Mouse (Mus musculus): ENCODE results near the gene B4galnt2. TPM values are rescaled to one million over a fixed set of nuclear protein-coding genes. Genes with fewer than 3 reads are reported as not detected.
"Not testable (repeated sequence)": the region's sequence is repeated elsewhere in the genome, so short reads cannot be mapped to it uniquely, and the experiment has no call there.

The B4galnt2 gene
- polyA plus RNA-seq, 1 experiment: 133 TPM

GRCm38 (mm10) chr11:95904290-95904689 is 10.4 kb downstream of the B4galnt2 start:
- no peak overlapping the region for H3K4me3 ChIP-seq (ENCODE audit: low read depth, low read length)
- peaks cover 13% of the 10 kb centered on the region for H3K36me3 ChIP-seq (ENCODE audit: control insufficient read depth, insufficient read depth, low read length)
- no peaks in the 10 kb centered on the region for H3K27me3 ChIP-seq (ENCODE audit: control insufficient read depth, insufficient read depth, low read length)
- H3K27ac ChIP-seq (ENCODE audit: insufficient read depth, low read depth, low read length): no peak overlapping the region
- H3K4me1 ChIP-seq (ENCODE audit: control insufficient read depth, insufficient read depth, insufficient read length, low read length): peaks cover 3% of the 10 kb centered on the region; the same call in 1 of the 2 replicates
- WGBS: 82% methylated on average over 2 of the region's 2 CpGs
- TF ChIP-seq POLR2A (IDR thresholded peaks at IDR 0.05; ENCODE audit: low read depth, low read length) (no peak), CTCF (IDR thresholded peaks at IDR 0.05; ENCODE audit: extremely low read depth, insufficient read length, insufficient replicate concordance, low read depth, low read length) (no peak)

GRCm38 (mm10) chr11:95896446-95897179 is 18.1 kb downstream of the B4galnt2 start:
- Histone ChIP-seq H3K27me3 (ENCODE audit: control insufficient read depth, insufficient read depth, low read length) (no peaks in the 10 kb centered on the region), H3K36me3 (ENCODE audit: control insufficient read depth, insufficient read depth, low read length) (peaks cover 47% of the 10 kb centered on the region), H3K27ac (ENCODE audit: insufficient read depth, low read depth, low read length) (no peak overlapping the region; the same call in 1 of the 2 replicates), H3K4me3 (ENCODE audit: low read depth, low read length) (peak overlapping the region; percentile 38), H3K4me1 (ENCODE audit: control insufficient read depth, insufficient read depth, insufficient read length, low read length) (peaks cover 6% of the 10 kb centered on the region)
- 70% methylated on average over 14 of the region's 14 CpGs for WGBS
- TF ChIP-seq POLR2A (IDR thresholded peaks at IDR 0.05; ENCODE audit: low read depth, low read length) (no peak), CTCF (IDR thresholded peaks at IDR 0.05; ENCODE audit: extremely low read depth, insufficient read length, insufficient replicate concordance, low read depth, low read length) (no peak)

DNA sequence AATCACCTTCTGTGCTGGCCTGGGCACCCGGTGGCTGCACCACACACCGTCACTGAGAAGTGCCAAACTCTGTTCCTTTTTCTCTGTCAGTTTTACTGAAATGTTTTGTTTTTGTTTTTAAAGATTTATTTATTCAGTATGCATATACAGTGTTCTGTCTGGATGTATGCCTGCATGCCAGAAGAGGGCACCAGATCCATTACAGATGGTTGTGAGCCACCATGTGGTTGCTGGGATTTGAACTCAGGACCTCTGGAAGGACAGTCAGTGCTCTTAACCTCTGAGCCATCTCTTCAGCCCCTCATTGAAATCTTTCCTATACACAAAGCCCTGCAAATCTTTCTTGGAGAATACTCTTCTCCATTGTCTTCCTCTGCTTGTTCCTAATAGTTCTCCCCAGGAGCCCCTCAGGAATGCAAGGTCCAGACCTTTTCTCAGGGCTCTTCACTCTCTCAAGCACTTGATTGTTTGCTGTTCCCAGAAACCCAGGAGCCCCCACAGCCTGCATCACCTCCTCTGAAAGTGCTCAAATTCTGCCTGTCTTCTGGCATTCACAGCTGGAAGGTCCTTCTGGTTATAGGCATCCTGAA is 24.1 kb downstream of the B4galnt2 start:
- Histone ChIP-seq H3K27ac (ENCODE audit: insufficient read depth, low read depth, low read length) (no peak overlapping the region), H3K4me1 (ENCODE audit: control insufficient read depth, insufficient read depth, insufficient read length, low read length) (0 out of 2 replicates have a peak, but pooled peaks cover 2% of the 10 kb centered on the region), H3K36me3 (ENCODE audit: control insufficient read depth, insufficient read depth, low read length) (peaks cover 72% of the 10 kb centered on the region), H3K4me3 (ENCODE audit: low read depth, low read length) (no peak overlapping the region), H3K27me3 (ENCODE audit: control insufficient read depth, insufficient read depth, low read length) (no peaks in the 10 kb centered on the region)
- 88% methylated on average over 2 of the region's 2 CpGs for WGBS
- TF ChIP-seq POLR2A (IDR thresholded peaks at IDR 0.05; ENCODE audit: low read depth, low read length) (no peak), CTCF (IDR thresholded peaks at IDR 0.05; ENCODE audit: extremely low read depth, insufficient read length, insufficient replicate concordance, low read depth, low read length) (no peak)

DNA sequence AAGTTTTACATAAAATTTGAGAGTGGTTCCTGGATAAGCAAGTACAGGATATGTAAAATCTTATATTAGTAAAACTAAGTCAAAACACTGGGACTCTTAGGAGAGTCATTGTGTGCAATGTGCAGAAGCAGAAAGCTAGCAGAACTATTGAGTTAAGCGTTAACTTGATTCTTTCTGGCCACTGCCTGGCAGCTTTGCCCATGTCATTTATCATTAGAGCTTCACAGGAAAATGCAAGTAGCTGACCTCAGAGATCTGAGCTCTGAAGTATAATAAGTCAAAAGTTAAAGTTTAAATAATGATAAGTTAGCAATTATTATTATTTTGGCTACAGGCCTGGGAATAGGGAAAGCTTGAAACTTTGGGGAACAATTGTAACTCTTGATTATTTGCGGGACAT is 34.8 kb downstream of the B4galnt2 start:
- H3K27me3 ChIP-seq (ENCODE audit: control insufficient read depth, insufficient read depth, low read length); H3K4me3 ChIP-seq (ENCODE audit: low read depth, low read length); H3K4me1 ChIP-seq (ENCODE audit: control insufficient read depth, insufficient read depth, insufficient read length, low read length); H3K27ac ChIP-seq (ENCODE audit: insufficient read depth, low read depth, low read length): not testable (repeated sequence)
- WGBS: 58% methylated on average over 2 of the region's 2 CpGs
- H3K36me3 ChIP-seq (ENCODE audit: control insufficient read depth, insufficient read depth, low read length): peaks cover 50% of the 10 kb centered on the region

- Histone ChIP-seq H3K4me1 (ENCODE audit: control insufficient read depth, insufficient read depth, insufficient read length, low read length) (no peaks in the 10 kb centered on the region), H3K27me3 (ENCODE audit: control insufficient read depth, insufficient read depth, low read length) (no peaks in the 10 kb centered on the region), H3K4me3 (ENCODE audit: low read depth, low read length) (no peak overlapping the region), H3K36me3 (ENCODE audit: control insufficient read depth, insufficient read depth, low read length) (peaks cover 53% of the 10 kb centered on the region), H3K27ac (ENCODE audit: insufficient read depth, low read depth, low read length) (no peak overlapping the region)
- TF ChIP-seq CTCF (IDR thresholded peaks at IDR 0.05; ENCODE audit: extremely low read depth, insufficient read length, insufficient replicate concordance, low read depth, low read length) (peak; percentile 85; the same call in 1 of the 2 replicates), POLR2A (IDR thresholded peaks at IDR 0.05; ENCODE audit: low read depth, low read length) (no peak)
- WGBS: 34% methylated on average over 7 of the region's 7 CpGs
Observed at GRCm38 (mm10) chr11:95876296-95876695, 38.4 kb downstream of the B4galnt2 start.

DNA sequence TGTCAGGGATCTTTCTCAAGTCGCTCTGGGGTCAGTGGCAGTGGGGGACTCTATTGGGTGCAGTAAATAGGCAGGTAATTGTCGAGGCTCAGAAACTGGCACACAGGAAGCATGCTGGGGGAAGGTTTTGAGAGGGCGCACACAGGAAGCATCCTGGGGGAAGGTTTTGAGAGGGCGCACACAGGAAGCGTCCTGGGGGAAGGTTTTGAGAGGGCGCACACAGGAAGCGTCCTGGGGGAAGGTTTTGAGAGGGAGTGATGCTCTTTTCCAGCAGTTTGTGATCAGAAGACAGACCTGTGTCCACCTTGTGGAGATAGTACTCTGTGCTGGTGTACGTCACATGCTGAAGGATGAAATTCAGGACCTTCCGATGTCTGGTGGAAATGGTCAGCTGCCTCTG is 38.9 kb downstream of the B4galnt2 start:
- Histone ChIP-seq H3K36me3 (ENCODE audit: control insufficient read depth, insufficient read depth, low read length) (peaks cover 53% of the 10 kb centered on the region), H3K4me1 (ENCODE audit: control insufficient read depth, insufficient read depth, insufficient read length, low read length) (no peaks in the 10 kb centered on the region), H3K4me3 (ENCODE audit: low read depth, low read length) (no peak overlapping the region), H3K27ac (ENCODE audit: insufficient read depth, low read depth, low read length) (no peak overlapping the region), H3K27me3 (ENCODE audit: control insufficient read depth, insufficient read depth, low read length) (no peaks in the 10 kb centered on the region)
- TF ChIP-seq CTCF (IDR thresholded peaks at IDR 0.05; ENCODE audit: extremely low read depth, insufficient read length, insufficient replicate concordance, low read depth, low read length) (no peak), POLR2A (IDR thresholded peaks at IDR 0.05; ENCODE audit: low read depth, low read length) (no peak)
- WGBS: 74% methylated on average over 9 of the region's 9 CpGs

GRCm38 (mm10) chr11:95869918-95870470 is 44.7 kb downstream of the B4galnt2 start:
- Histone ChIP-seq H3K27me3 (ENCODE audit: control insufficient read depth, insufficient read depth, low read length) (no peaks in the 10 kb centered on the region), H3K27ac (ENCODE audit: insufficient read depth, low read depth, low read length) (no peak overlapping the region), H3K36me3 (ENCODE audit: control insufficient read depth, insufficient read depth, low read length) (peaks cover 73% of the 10 kb centered on the region), H3K4me1 (ENCODE audit: control insufficient read depth, insufficient read depth, insufficient read length, low read length) (no peaks in the 10 kb centered on the region), H3K4me3 (ENCODE audit: low read depth, low read length) (no peak overlapping the region)
- TF ChIP-seq POLR2A (IDR thresholded peaks at IDR 0.05; ENCODE audit: low read depth, low read length) (no peak), CTCF (IDR thresholded peaks at IDR 0.05; ENCODE audit: extremely low read depth, insufficient read length, insufficient replicate concordance, low read depth, low read length) (no peak)
- 71% methylated on average over 6 of the region's 6 CpGs for WGBS

Data from small intestine, adult 2 months (tissue).